Mouse (Mus musculus): ENCODE measurements around the gene Aldh8a1.

DNA sequence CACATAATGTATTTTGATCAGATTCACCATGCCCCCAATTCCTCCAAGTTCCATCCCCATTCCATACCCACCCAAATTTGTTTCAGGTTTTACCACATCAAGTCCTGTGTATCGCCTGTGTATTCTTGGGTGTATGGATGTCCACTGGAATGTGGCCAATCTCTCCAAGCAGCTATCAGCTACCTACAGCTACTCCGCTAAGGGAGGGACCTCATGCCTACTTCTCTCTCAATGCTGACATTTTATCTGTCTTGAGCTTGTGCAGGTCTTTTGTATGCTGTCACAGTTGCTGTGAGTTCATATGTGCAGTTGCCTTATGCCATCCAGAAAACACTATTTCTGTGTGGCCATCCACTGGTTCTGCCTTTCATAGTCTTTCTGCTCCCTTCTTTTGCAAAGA is 16.3 kb downstream of the Aldh8a1 start:
- no peak for TF ChIP-seq CTCF (IDR thresholded peaks at IDR 0.05; ENCODE audit: low read depth)
- no peak for TF ChIP-seq EP300 (IDR thresholded peaks at IDR 0.05; ENCODE audit: low read depth)
